Mouse (Mus musculus) spleen, adult 2 months (tissue): ENCODE data around the gene Slco2a1. TPM values are rescaled to one million over a fixed set of nuclear protein-coding genes. Genes with fewer than 3 reads are reported as not detected.

Experiments used
- DNase-seq, 2 experiments: peaks; one replicate each; pipeline versions ENCODE4 v3.0.0 to v3.0.0-alpha.2; 2012 to 2021; ENCODE audit warnings: low spot score in 2 of 2, low read depth in 1 of 2
- H3K27ac ChIP-seq: fragments of 200-500 bp; 2 replicates; pipeline ENCODE4 v1.5.1; 2012; ENCODE audit warnings: low read length, inconsistent platforms; ENCODE audit not compliant: insufficient read depth
- H3K27me3 ChIP-seq: fragments of 200-500 bp; 2 replicates; pipeline ENCODE4 v1.6.1; 2012; ENCODE audit warnings: mild to moderate bottlenecking, moderate library complexity, low read length, inconsistent platforms; ENCODE audit not compliant: control insufficient read depth, insufficient read depth
- H3K36me3 ChIP-seq: fragments of 200-500 bp; 2 replicates; pipeline ENCODE4 v1.6.1; 2012; ENCODE audit warnings: mild to moderate bottlenecking, low read length, inconsistent platforms; ENCODE audit not compliant: control insufficient read depth, insufficient read depth
- H3K4me1 ChIP-seq: fragments of 200-500 bp; 2 replicates; pipeline ENCODE4 v1.6.1; 2011; ENCODE audit warnings: inconsistent platforms; ENCODE audit not compliant: control insufficient read depth, insufficient read depth, insufficient read length
- H3K4me3 ChIP-seq: fragments of 200-500 bp; 2 replicates; pipeline ENCODE4 v1.5.1; 2011; ENCODE audit warnings: mild to moderate bottlenecking, inconsistent platforms; ENCODE audit not compliant: insufficient read depth, insufficient read length; ENCODE audit errors: extremely low read depth
- CTCF ChIP-seq: fragments of 200-500 bp; IDR thresholded peaks from 2 replicates; pipeline ENCODE4 v1.5.1; 2011; ENCODE audit warnings: mild to moderate bottlenecking, inconsistent platforms; ENCODE audit not compliant: insufficient read depth, insufficient read length, insufficient replicate concordance; ENCODE audit errors: extremely low read depth
- POLR2A ChIP-seq: fragments of 200-500 bp; IDR thresholded peaks from 2 replicates; pipeline ENCODE4 v1.6.1; 2011; ENCODE audit warnings: low read depth, low read length, inconsistent platforms
- WGBS: fragments of 180-500 bp; shearing (Covaris S2); methylation state at CpG from one replicate; pipeline ENCODE4 v1.1.7; 2018; 5-methylcytosine and 5-hydroxymethylcytosine counted together
- polyA plus RNA-seq: library from polyadenylated mRNA; depleted of rRNA; stranded (reverse); fragments of >200 nt; gene quantifications from 2 replicates; pipeline ENCODE4 v1.2.3, GENCODE M21; 2012

Slco2a1 gene
- polyA plus RNA-seq, 1 experiment = 57.0 TPM

GRCm38 (mm10) chr9:103124746-103125145 lies 136.2 kb downstream of the Slco2a1 start:
- no peak for TF ChIP-seq CTCF
- no peak for TF ChIP-seq POLR2A
- Histone ChIP-seq H3K36me3 (no peaks in the 10 kb centered on the region), H3K4me3 (no peak overlapping the region), H3K27me3 (no peaks in the 10 kb centered on the region), H3K27ac (no peak overlapping the region), H3K4me1 (no peaks in the 10 kb centered on the region)
- WGBS = 95% methylated on average over 4 of the region's 4 CpGs
- no peak for DNase-seq

GRCm38 (mm10) chr9:103133493-103134124 lies 145.1 kb downstream of the Slco2a1 start:
- no peak overlapping the region for H3K4me3 ChIP-seq
- H3K4me1 ChIP-seq = no peaks in the 10 kb centered on the region
- no peaks in the 10 kb centered on the region for H3K36me3 ChIP-seq
- no peak for TF ChIP-seq CTCF
- TF ChIP-seq POLR2A = no peak
- 88% methylated on average over 6 of the region's 6 CpGs for WGBS
- H3K27ac ChIP-seq = no peak overlapping the region
- no peaks in the 10 kb centered on the region for H3K27me3 ChIP-seq
- DNase-seq = no peak

- TF ChIP-seq CTCF (no peak), POLR2A (no peak)
Observed at GRCm38 (mm10) chr9:103134450-103135030, 146.0 kb downstream of the Slco2a1 start.

GRCm38 (mm10) chr9:103139481-103139880 lies 151.0 kb downstream of the Slco2a1 start:
- Histone ChIP-seq H3K27ac (no peak overlapping the region), H3K27me3 (no peaks in the 10 kb centered on the region), H3K4me3 (no peak overlapping the region), H3K4me1 (no peaks in the 10 kb centered on the region), H3K36me3 (no peaks in the 10 kb centered on the region)
- 73% methylated on average over 6 of the region's 6 CpGs for WGBS
- TF ChIP-seq POLR2A (no peak), CTCF (no peak)
- no peak for DNase-seq

More at GRCm38 (mm10) chr9:103134450-103135030, 146.0 kb downstream of the Slco2a1 start:
- no peak for DNase-seq
- WGBS = 58% methylated on average over 9 of the region's 9 CpGs
- Histone ChIP-seq H3K4me1 (no peaks in the 10 kb centered on the region), H3K36me3 (no peaks in the 10 kb centered on the region), H3K27ac (no peak overlapping the region), H3K27me3 (no peaks in the 10 kb centered on the region), H3K4me3 (no peak overlapping the region)

GRCm38 (mm10) chr9:103140384-103140783 lies 151.9 kb downstream of the Slco2a1 start:
- Histone ChIP-seq H3K4me1 (no peaks in the 10 kb centered on the region), H3K27ac (no peak overlapping the region), H3K36me3 (no peaks in the 10 kb centered on the region), H3K4me3 (no peak overlapping the region), H3K27me3 (no peaks in the 10 kb centered on the region)
- WGBS = 88% methylated on average over 6 of the region's 6 CpGs
- no peak for TF ChIP-seq CTCF
- DNase-seq = no peak

- Histone ChIP-seq H3K4me1 (peaks cover 2% of the 10 kb centered on the region; the same call in 1 of the 2 replicates), H3K27me3 (no peaks in the 10 kb centered on the region), H3K4me3 (no peak overlapping the region), H3K36me3 (no peaks in the 10 kb centered on the region), H3K27ac (no peak overlapping the region)
- TF ChIP-seq POLR2A (no peak), CTCF (no peak)
- 92% methylated on average over 7 of the region's 7 CpGs for WGBS
- no peak for DNase-seq
Observed at GRCm38 (mm10) chr9:103141266-103141665, 152.8 kb downstream of the Slco2a1 start.

GRCm38 (mm10) chr9:103143881-103144280 lies 155.4 kb downstream of the Slco2a1 start:
- no peaks in the 10 kb centered on the region for H3K27me3 ChIP-seq
- no peak overlapping the region for H3K27ac ChIP-seq
- no peaks in the 10 kb centered on the region for H3K36me3 ChIP-seq
- H3K4me3 ChIP-seq = no peak overlapping the region
- WGBS = 56% methylated on average over 4 of the region's 4 CpGs
- peaks cover 5% of the 10 kb centered on the region; the same call in 1 of the 2 replicates for H3K4me1 ChIP-seq
- no peak for TF ChIP-seq CTCF
- no peak for TF ChIP-seq POLR2A
- DNase-seq = no peak
